Mouse (Mus musculus) gastrocnemius, postnatal 4 days (tissue): Measurements from ENCODE around the gene Metap1d. TPM values are rescaled to one million over a fixed set of nuclear protein-coding genes. Genes with fewer than 3 reads are reported as not detected.

Experiments used
- DNase-seq, 2 experiments: peaks; one replicate each; pipeline ENCODE4 v3.0.0; 2021 to 2022; ENCODE audit warnings: low spot score in 2 of 2, mixed read lengths in 2 of 2
- long read RNA-seq, 2 experiments: library from polyadenylated mRNA; stranded (forward); transcript quantifications; one replicate each; pipeline ENCODE4 v2.0.0; 2021
- total RNA-seq, 2 experiments: library from RNA; stranded (reverse); gene quantifications; 2 replicates each; pipeline ENCODE4 v1.2.3; 2021

Metap1d gene
- 10 to 100 TPM; 25.1 to 28.4 TPM for total RNA-seq
- long read RNA-seq, experiment 1, transcript Metap1d-201 (10 exons, 1,321 nt) = major isoform, 9 of 21 reads
- long read RNA-seq, experiment 1, partial matches to known transcripts = 3 of 21 reads
- long read RNA-seq, experiment 1, other reads (novel, unspliced or antisense) = 6 of 21 reads
- long read RNA-seq, experiment 2, transcript Metap1d-201 (10 exons, 1,321 nt) = major isoform, 16 of 28 reads
- long read RNA-seq, experiment 2, partial matches to known transcripts = 2 of 28 reads
- long read RNA-seq, experiment 2, other reads (novel, unspliced or antisense) = 8 of 28 reads

- peak; percentile 89 to 95 for DNase-seq
These were observed at the start of gene Metap1d for GRCm38 (mm10) chr2:71453161-71453916. Gene Metap1d, plus strand, starts transcription at chr2:71453276.

DNA sequence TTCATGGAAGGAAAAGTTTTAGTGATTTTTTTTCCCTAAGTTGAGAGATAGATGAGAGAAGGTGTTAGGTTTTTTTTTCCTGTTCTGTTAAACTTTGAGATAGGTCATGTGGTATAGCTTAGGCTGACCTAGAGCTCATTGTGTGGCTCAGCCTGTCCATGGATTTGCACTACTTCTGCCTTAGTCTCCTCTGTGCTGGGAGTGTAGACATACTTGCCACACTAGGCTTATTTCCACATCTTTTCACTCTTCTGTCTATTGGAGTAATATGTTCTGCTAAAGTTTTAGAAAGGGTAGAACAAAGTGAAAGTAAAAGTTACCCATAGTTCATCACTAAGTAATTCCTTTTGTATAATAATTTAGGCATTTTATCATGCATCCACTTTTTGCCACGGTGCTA, 47.5 kb upstream of the Metap1d start:
- no peak for DNase-seq

DNA sequence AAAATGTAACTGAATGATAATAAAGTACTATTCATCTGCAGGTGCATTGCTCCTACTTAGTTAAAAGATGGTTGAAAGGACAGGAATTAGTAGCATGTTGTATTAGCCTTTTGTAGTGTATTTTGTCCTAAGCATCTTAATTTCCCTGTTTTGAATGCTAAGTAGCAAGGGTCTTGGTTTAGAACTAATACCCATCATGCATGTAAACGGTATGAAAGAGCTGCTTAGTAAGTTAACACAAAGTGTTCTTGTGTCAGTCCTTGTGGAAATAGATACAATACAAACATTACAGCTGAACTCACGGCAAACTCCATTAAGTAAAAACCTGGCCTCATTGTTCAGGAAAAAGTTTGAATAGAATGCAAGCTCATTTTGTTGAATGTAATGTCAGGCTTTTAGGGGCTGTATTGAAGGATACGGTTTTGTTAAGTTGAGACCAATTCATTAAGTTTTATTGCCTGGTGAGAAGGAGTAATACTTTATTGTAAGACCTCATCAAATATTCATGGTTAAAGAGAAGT, 34.3 kb upstream of the Metap1d start:
- no peak for DNase-seq

- no peak for DNase-seq
These were observed 33.7 kb upstream of the Metap1d start for GRCm38 (mm10) chr2:71419408-71419807.

- no peak for DNase-seq
These were observed 32.1 kb upstream of the Metap1d start for GRCm38 (mm10) chr2:71420895-71421425.

DNA sequence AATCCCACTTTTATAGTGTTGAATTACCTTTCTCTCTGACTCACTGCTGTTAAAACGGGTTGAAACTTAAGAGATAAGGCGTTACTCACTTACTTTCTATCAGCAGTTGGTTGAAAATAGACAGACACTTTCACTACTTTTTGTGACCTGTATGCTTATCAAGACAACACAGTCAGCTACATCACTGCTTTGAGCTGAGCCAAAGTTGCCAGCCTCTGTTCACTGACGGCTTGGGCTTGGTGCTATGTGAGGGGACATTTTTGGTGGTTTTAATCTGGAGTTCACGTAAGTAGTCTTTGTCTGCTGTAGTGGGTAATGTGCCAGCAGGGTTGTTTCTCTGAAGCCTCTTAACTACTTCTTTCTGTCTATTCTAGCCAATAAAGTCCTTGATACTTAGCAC, 28.5 kb upstream of the Metap1d start:
- DNase-seq = no peak

DNA sequence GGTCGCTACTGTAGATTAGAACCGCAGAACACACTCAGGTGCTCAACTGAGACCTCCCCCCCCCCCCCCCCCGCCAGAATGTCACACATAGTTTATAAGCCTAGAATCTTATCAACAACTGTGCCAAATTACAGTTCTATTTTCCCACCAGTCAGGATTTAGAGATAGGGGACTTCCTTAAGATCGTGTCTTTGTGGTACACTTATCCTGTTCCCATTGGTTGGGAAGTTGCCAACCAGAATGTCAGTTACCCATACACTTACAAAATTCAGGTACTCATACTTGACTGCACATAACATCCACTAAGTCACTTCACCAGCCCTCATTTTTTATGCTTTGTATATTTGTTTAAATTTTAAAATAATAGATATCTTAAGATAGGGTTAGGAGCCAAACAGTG, 17.6 kb upstream of the Metap1d start:
- DNase-seq = no peak

- no peak for DNase-seq
These were observed 9.7 kb upstream of the Metap1d start for GRCm38 (mm10) chr2:71443376-71443775.

DNA sequence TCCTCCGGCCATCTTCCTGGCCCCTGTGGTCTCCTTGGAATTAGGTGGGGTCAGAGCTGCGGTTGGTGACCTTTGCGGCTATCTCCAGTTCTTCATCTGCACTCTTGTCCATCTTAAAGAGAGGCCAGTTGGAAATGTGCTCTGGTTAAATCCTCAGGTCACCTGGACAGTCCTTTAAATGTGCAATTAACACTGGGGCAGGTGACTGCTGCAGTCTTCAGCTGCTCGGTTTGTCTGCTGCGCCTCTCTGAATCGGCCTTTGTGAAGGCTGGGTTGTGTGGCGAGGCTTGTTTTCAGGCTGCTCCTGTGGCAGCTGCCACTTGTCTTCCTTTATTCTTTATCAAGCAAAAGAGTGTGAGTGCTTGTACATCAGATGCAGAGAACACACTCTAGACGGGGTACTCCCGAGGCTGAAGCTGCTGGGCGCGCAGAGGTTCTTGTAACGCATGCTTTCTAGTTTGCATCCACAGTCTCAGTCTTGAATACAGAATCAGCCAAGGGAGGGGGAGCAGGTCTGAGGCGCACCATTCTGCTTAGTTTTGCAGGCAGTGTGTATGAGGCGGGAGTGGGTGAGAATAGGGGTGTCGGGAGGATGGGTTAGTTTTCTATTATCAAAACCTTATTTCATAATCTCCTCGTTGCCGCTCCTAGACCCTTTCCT, 7.4 kb upstream of the Metap1d start:
- no peak for DNase-seq

DNA sequence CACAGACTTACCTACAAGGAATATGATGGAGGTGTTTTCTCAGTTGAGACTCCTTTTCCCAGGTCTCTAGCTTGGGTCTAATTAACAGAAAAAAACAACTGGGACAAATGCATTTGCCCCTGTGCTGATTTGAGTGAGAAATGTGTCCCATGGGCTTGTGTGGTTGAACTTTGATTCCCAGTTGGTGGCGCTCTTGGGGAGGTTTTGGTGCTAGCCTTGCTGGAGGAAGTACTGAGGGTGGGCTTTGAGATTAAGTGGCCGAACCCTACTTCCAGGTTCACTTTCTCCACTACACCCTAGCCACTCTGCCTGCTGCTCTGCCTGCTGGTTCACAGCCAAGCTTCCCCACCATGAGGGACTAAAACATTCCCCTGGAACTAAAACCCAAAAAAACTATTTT, 3.5 kb upstream of the Metap1d start:
- no peak for DNase-seq

DNA sequence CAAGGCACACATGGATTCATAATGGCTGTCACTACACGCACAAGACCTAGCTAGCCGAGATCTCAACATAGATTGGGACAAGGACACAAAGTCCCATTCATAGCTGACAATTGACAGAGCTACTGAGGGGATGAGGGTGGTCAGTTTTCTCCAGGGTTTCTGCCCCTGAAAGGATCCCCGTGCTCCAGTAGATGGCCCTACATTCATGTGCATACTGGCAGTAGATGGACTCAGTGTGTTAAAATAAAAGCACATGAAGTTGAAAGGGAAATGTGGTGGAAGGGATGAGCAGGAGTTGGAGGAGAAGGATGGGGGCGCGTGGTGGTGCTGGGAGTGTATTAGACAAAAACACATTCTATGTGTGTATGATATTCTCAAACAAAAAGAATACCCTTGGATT, 1.3 kb upstream of the Metap1d start:
- DNase-seq = no peak

DNA sequence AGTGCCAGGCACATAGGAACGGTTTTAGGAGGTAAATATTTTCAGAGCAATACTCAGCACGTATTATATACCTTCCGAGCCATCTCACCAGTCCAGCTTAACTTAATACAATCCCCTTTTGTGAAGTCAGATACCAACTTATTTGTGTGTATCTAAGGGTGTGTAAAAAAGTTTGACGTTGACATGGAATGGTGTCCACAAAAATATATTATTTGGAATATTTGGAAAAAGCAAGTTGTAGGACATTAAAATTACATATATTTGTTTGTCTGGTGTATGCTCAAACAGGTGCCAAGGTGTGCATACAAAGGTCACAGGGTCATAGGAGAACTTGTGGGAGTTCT, 813 bp downstream of the Metap1d start:
- no peak for DNase-seq

DNA sequence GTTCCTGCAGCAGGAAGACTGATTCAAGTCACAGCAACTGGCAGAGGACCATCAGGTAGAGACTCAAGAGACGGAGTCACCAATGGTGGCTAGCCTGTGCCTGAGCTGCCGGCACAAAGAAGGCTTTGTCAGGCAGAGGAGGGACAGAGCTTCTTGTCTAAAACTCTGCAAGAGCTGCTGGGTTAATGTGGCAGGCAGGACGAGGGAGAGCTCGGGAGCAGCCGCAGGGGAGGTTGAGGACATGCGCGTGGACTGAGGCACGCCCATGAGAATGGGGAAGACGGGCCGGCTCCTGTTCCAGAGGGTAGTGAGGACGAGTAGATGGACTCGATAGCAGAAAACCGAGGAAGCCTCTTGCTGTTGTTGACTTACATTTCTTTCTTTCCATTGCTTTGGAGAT, 5.5 kb downstream of the Metap1d start:
- DNase-seq = no peak

DNA sequence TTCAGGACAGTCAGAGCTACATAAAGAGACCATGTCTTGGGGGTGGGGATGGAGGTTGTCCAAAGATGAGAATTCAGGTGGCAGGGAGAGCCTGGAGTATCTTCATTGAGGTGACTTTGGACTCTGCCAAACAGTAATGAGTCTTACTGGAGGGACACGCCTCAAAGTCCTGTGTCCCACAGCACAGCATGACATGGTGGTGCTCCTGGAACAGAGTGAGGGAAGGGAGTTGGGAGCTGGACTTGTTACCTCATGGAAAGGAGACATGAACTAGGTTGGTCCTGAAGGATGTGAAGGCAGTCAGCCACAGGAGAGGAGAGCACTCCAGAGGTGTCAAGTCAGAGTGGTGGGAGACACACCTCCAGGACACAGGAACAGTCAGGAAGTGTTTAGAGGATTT, 6.6 kb downstream of the Metap1d start:
- no peak for DNase-seq

GRCm38 (mm10) chr2:71461139-71461538, 8.1 kb downstream of the Metap1d start:
- DNase-seq = no peak

- DNase-seq = no peak
These were observed 8.5 kb downstream of the Metap1d start for GRCm38 (mm10) chr2:71461589-71461988.

DNA sequence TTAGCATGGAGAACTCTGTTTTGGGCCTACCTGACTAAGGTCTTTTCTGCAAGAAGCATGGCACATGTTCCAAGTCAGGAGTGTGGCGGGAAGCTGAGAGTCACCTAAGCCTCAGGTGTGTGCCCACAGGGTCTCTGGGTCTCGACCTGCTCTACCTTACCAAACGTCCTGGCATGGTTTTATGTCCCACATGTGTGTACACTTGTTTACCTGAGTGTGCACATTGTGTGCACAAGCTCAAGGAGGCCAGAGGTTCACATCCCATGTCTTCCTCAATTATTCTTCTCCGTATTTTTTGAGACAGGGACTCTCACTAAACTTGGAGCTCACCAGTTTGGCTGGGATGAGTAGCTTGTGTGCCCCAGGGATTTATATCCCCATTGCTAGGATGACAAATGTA, 9.0 kb downstream of the Metap1d start:
- DNase-seq = no peak

GRCm38 (mm10) chr2:71462553-71462952, 9.5 kb downstream of the Metap1d start:
- no peak for DNase-seq

GRCm38 (mm10) chr2:71466103-71466502, 13.0 kb downstream of the Metap1d start:
- DNase-seq = no peak

DNA sequence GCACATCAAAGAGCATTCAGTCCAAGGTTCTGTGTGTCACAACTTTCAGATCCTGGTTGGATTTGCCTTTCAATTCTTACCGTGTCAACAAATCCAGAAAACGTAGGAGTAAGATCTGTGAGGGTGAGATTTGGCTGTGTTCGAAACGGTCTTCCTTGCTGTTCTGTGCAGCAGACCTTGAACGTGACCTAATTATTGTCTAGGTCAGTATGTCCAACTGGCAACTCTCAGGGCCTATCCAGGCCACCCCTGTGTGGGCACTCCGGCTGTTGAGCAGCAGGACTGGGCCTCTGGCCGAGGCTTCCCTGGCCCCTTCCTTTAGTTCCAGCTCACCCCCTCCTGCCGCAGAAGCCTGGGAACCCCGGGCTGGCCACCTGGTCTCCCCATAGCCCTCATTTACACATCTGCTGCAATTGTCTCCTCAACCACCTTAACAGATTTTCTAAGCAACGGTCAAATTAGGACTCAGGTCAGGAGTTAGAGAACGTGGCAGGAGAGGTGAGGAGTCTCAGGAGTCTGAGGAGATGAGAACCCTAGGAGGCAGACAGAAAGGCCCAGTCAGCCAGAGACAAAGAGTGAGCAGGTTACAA, 13.9 kb downstream of the Metap1d start:
- DNase-seq = no peak

DNA sequence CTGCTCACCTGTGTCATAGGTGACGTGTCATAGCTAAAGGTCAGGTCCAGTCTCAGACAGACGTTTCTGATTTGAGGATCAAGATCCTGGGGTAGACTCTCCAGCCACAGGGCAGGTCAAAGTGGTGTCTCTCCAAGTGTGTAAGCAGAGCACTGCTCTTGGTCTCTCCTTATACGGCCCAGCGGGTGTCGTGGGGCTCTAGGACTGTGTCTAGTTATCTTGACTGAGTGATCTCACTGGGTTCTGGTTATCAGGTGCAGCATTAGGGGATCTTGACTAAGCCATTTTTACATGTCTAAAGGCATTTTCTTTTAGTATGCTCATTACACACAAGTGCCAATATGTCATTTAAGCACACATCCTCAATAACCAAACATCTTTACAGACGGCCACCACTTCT, 18.0 kb downstream of the Metap1d start:
- DNase-seq = no peak

DNA sequence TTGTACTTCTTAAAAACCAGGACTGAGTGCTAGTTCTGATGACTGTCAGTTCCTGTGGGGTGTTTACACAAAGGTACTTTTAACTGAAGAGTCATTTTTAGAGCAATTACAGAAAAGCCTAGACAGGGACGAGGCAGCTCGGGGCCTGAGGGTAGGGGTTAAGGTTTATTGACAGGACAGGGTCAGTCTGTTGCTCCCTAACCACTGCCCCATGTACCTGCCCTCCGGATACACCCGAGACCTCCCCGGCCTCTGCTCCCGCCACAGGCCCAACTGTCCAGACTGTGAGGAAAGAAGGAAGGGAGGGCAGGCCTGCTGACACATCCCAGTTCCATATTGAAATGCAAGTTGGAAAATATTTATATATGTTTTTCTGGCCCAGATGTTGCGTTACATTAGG, 20.8 kb downstream of the Metap1d start:
- DNase-seq = no peak
